Mouse (Mus musculus): ENCODE measurements around the gene Abhd6. TPM values are rescaled to one million over a fixed set of nuclear protein-coding genes. Genes with fewer than 3 reads are reported as not detected.

Abhd6 gene
- polyA plus RNA-seq, 1 experiment from 2014 or later, result 31.6 TPM

DNA sequence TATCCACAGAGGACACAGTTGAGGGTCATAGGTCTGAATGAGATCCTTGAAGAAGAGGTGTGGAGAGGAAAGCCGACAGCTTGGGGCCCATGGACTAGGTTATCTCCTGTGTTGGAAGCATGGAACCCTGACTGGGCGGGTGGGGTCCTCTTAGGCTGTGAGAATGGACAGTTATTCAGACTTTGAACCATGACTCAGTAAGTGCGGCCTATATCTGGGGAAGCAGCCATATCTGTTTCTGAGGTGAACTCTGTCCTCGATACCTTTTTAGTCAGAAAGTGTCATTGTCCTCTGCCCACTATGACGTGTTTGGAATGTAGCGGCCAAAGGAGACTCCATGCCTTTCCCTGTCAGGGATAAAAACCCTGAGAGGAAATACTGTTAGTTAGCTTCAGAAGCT is 44.1 kb downstream of the Abhd6 start:
- Histone ChIP-seq H3K27ac (replicated peaks; ENCODE audit: low read depth, low read length) (no peak overlapping the region), H3K9ac (replicated peaks; ENCODE audit: low read length) (no peak overlapping the region), H3K4me2 (ENCODE audit: low read length) (no peak overlapping the region), H3K27me3 (ENCODE audit: control insufficient read depth, insufficient read depth, low read length) (no peaks in the 10 kb centered on the region), H3K4me1 (ENCODE audit: control insufficient read depth, insufficient read depth, low read length) (no peaks in the 10 kb centered on the region), H3K9me3 (ENCODE audit: control insufficient read depth, low read length) (no peaks in the 10 kb centered on the region), H3K4me3 (replicated peaks; ENCODE audit: low read depth, low read length) (no peak overlapping the region), H3K36me3 (ENCODE audit: control insufficient read depth, insufficient read depth, low read length) (peaks cover 47% of the 10 kb centered on the region)
- ATAC-seq (ENCODE audit: low FRiP score, low TSS enrichment) (no peak), DNase-seq (no peak)
- WGBS, result 99% methylated on average over 6 of the region's 6 CpGs

DNA sequence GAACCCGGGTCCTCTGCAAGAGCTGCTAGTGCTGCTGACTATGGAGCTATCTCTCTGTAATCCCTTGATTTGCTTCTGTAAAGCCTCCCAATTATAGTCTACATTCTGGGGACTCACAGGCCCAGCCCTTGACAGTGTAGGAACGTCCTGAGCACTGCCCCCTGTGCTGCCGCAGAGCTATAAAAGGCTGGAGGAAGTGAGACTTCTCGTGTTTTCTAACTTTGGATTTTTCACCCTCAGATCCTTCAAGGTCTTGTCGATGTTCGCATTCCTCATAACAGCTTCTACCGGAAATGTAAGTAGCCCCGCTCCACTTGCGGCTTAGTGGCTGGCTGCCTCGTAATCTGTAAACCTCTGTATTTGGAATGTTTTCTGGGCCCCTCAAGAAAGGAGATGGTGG is 46.6 kb downstream of the Abhd6 start:
- H3K36me3 ChIP-seq (ENCODE audit: control insufficient read depth, insufficient read depth, low read length), result peaks cover 40% of the 10 kb centered on the region
- ATAC-seq (ENCODE audit: low FRiP score, low TSS enrichment), result no peak
- no peak overlapping the region for H3K9ac ChIP-seq (replicated peaks; ENCODE audit: low read length)
- no peak overlapping the region for H3K27ac ChIP-seq (replicated peaks; ENCODE audit: low read depth, low read length)
- H3K27me3 ChIP-seq (ENCODE audit: control insufficient read depth, insufficient read depth, low read length), result no peaks in the 10 kb centered on the region
- no peaks in the 10 kb centered on the region for H3K9me3 ChIP-seq (ENCODE audit: control insufficient read depth, low read length)
- H3K4me2 ChIP-seq (ENCODE audit: low read length), result no peak overlapping the region
- 92% methylated on average over 10 of the region's 10 CpGs for WGBS
- H3K4me3 ChIP-seq (replicated peaks; ENCODE audit: low read depth, low read length), result no peak overlapping the region
- H3K4me1 ChIP-seq (ENCODE audit: control insufficient read depth, insufficient read depth, low read length), result no peaks in the 10 kb centered on the region
- DNase-seq, result no peak

DNA sequence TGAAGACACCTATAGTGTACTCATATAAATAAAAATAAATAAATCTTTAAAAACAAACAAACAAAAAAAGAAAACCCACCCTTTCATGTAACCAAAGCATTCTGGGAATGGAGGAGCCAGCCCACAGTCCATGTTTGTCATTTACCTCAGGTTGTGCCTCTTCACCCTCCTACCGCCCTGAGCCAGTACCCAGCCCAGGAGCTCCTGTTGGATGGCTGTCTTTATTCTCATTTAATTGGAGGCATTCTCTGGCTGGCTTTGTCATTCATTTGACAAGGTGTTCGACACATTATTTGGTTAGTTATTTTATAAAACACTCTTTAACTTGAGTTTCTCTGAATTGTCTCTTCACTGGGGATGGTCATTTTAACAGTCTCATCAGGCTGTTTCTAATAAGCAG is 49.2 kb downstream of the Abhd6 start:
- Histone ChIP-seq H3K4me2 (ENCODE audit: low read length) (no peak overlapping the region), H3K9me3 (ENCODE audit: control insufficient read depth, low read length) (no peaks in the 10 kb centered on the region), H3K4me3 (replicated peaks; ENCODE audit: low read depth, low read length) (no peak overlapping the region), H3K9ac (replicated peaks; ENCODE audit: low read length) (no peak overlapping the region), H3K27me3 (ENCODE audit: control insufficient read depth, insufficient read depth, low read length) (no peaks in the 10 kb centered on the region), H3K27ac (replicated peaks; ENCODE audit: low read depth, low read length) (no peak overlapping the region), H3K36me3 (ENCODE audit: control insufficient read depth, insufficient read depth, low read length) (peaks cover 44% of the 10 kb centered on the region), H3K4me1 (ENCODE audit: control insufficient read depth, insufficient read depth, low read length) (no peaks in the 10 kb centered on the region)
- WGBS, result 92% methylated on average over 2 of the region's 2 CpGs
- no peak for ATAC-seq (ENCODE audit: low FRiP score, low TSS enrichment)
- DNase-seq, result no peak

DNA sequence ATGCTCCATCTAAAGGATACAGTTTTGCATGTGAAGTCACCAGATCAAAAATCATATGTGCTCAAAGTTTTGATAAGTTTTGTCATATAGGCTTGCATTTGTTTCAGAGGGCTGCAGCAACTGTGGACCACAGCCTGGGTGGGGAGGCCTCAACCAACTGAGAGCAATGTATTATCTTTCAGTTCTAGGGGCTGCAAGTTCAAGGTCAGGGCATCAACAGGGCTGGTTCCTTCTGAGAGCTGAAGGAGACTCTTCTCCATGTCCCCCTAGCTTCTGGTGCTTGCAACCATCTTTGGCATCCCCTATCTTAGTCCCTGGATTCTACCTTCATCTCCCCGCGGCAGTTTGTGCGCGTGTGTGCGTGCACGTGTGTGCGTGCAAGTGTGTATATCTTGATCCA is 50.0 kb downstream of the Abhd6 start:
- WGBS, result 98% methylated on average over 7 of the region's 7 CpGs
- no peak for DNase-seq

DNA sequence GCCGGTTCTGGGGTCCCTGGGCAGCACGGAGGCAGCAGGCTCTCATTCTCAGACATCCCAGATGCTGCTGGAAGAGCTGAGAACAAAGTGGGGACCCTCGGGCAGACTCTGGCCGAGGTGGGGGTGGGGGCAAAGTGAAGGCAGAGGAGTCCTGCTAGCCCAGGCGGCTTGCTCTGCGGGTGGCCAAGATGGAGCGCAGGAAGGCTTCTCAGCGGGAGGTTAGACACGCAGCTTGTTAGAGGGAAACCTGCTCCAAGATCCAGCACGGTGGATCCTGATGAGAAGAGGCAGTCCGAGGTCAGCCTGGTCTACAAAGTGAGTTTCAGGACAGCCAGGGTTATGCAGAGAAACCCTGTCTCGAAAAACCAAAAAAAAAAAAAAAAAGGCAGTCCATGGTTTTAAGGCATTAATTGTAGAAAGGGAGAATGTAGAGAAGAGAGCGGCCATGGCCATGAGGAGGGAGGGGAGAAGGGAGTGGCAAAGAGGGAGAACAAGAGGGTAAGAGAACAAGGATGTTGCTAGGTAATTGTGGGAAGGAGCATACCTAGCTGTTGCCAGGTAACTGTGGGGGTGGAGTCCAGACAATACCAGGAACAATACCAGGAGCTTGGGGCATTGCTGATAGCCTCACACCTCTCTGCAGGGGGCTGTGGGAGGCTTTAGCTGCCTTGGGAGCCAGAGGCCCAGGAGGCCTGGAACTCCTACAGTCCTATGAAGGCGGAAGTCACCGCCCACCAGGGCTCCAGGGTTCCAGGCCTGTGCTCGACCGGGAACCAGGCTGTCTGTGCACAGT is 51.8 kb downstream of the Abhd6 start:
- DNase-seq (no peak), ATAC-seq (ENCODE audit: low FRiP score, low TSS enrichment) (no peak)
- no peaks in the 10 kb centered on the region for H3K4me1 ChIP-seq (ENCODE audit: control insufficient read depth, insufficient read depth, low read length)
- no peak overlapping the region for H3K4me3 ChIP-seq (replicated peaks; ENCODE audit: low read depth, low read length)
- H3K9me3 ChIP-seq (ENCODE audit: control insufficient read depth, low read length), result no peaks in the 10 kb centered on the region
- 23% methylated on average over 17 of the region's 17 CpGs for WGBS
- H3K9ac ChIP-seq (replicated peaks; ENCODE audit: low read length), result no peak overlapping the region
- no peak overlapping the region for H3K27ac ChIP-seq (replicated peaks; ENCODE audit: low read depth, low read length)
- H3K36me3 ChIP-seq (ENCODE audit: control insufficient read depth, insufficient read depth, low read length), result peaks cover 30% of the 10 kb centered on the region
- H3K27me3 ChIP-seq (ENCODE audit: control insufficient read depth, insufficient read depth, low read length), result no peaks in the 10 kb centered on the region
- no peak overlapping the region for H3K4me2 ChIP-seq (ENCODE audit: low read length)

More for the DNA sequence above, 50.0 kb downstream of the Abhd6 start:
- Histone ChIP-seq H3K27me3 (ENCODE audit: control insufficient read depth, insufficient read depth, low read length) (no peaks in the 10 kb centered on the region), H3K4me2 (ENCODE audit: low read length) (no peak overlapping the region), H3K4me1 (ENCODE audit: control insufficient read depth, insufficient read depth, low read length) (no peaks in the 10 kb centered on the region), H3K9ac (replicated peaks; ENCODE audit: low read length) (no peak overlapping the region), H3K4me3 (replicated peaks; ENCODE audit: low read depth, low read length) (no peak overlapping the region), H3K9me3 (ENCODE audit: control insufficient read depth, low read length) (no peaks in the 10 kb centered on the region), H3K27ac (replicated peaks; ENCODE audit: low read depth, low read length) (no peak overlapping the region), H3K36me3 (ENCODE audit: control insufficient read depth, insufficient read depth, low read length) (peaks cover 39% of the 10 kb centered on the region)
- no peak for ATAC-seq (ENCODE audit: low FRiP score, low TSS enrichment)

DNA sequence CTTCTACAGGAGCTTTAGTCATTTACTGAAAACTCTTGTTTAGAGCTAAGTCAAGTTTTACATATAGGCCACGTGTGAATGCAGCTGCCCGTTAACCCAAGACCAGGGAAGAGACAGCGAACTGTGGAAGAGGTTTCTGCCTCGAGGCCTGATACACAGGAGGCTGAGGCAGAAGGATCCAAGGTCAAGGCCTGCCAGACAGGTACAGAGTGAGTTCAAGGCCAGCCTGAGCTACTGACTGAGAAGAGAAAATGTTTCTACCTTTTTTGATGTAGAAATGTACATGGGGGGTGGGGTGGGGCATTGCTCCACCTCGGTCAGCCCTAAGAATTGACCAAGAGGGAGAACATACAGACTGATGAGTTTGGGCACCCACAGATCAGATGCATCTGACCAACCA is 53.4 kb downstream of the Abhd6 start:
- 93% methylated on average over 5 of the region's 5 CpGs for WGBS
- no peak for DNase-seq

DNA sequence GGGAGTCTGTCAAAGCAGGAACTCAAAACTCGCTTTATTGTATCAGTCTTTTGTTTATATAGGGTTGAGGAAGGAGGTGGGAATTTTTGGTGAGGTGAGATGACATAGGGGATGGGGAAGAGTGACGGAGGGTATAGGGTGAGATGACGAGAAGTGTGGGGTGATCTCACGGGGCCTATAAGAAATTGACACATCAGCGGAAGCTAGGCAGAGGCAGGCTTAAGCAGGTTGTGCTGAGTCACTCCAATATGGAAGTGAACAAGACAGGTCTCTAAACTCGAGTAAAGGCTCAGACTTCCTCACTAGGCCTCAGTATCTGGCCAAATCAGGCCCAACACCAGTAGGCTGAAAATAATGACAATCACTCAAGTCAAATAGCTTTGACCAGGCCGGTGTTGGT is 57.2 kb downstream of the Abhd6 start:
- no peak for ATAC-seq (ENCODE audit: low FRiP score, low TSS enrichment)
- Histone ChIP-seq H3K9me3 (ENCODE audit: control insufficient read depth, low read length) (no peaks in the 10 kb centered on the region), H3K4me3 (replicated peaks; ENCODE audit: low read depth, low read length) (no peak overlapping the region), H3K4me2 (ENCODE audit: low read length) (no peak overlapping the region), H3K9ac (replicated peaks; ENCODE audit: low read length) (no peak overlapping the region), H3K4me1 (ENCODE audit: control insufficient read depth, insufficient read depth, low read length) (no peaks in the 10 kb centered on the region), H3K27me3 (ENCODE audit: control insufficient read depth, insufficient read depth, low read length) (no peaks in the 10 kb centered on the region), H3K27ac (replicated peaks; ENCODE audit: low read depth, low read length) (no peak overlapping the region), H3K36me3 (ENCODE audit: control insufficient read depth, insufficient read depth, low read length) (peaks cover 11% of the 10 kb centered on the region)
- 93% methylated on average over 7 of the region's 7 CpGs for WGBS
- no peak for DNase-seq

More for the DNA sequence above, 53.4 kb downstream of the Abhd6 start:
- Histone ChIP-seq H3K9ac (replicated peaks; ENCODE audit: low read length) (no peak overlapping the region), H3K4me2 (ENCODE audit: low read length) (no peak overlapping the region), H3K4me3 (replicated peaks; ENCODE audit: low read depth, low read length) (no peak overlapping the region), H3K27me3 (ENCODE audit: control insufficient read depth, insufficient read depth, low read length) (no peaks in the 10 kb centered on the region), H3K36me3 (ENCODE audit: control insufficient read depth, insufficient read depth, low read length) (peaks cover 15% of the 10 kb centered on the region), H3K4me1 (ENCODE audit: control insufficient read depth, insufficient read depth, low read length) (no peaks in the 10 kb centered on the region), H3K9me3 (ENCODE audit: control insufficient read depth, low read length) (no peaks in the 10 kb centered on the region), H3K27ac (replicated peaks; ENCODE audit: low read depth, low read length) (no peak overlapping the region)
- ATAC-seq (ENCODE audit: low FRiP score, low TSS enrichment), result no peak

DNA sequence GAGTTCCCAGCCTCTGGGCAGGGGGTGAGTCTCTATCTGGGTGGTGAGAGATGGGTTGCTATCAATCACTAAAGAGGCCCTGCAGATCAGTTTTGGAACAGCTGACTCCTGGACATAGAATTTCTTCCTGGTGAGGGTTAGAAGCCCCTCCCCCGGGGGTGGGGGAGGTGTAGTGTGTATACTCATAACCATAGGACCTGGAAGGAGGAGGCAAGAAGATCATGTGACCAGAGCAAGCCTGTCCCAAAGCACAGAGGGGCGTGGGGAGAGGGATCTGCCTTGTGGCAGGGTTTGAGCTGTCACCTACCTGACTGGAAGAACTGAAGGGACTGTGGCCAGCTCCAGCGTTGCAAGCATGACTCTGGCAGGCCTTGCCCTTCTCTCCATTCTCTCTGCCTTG is 59.4 kb downstream of the Abhd6 start:
- no peaks in the 10 kb centered on the region for H3K27me3 ChIP-seq (ENCODE audit: control insufficient read depth, insufficient read depth, low read length)
- H3K36me3 ChIP-seq (ENCODE audit: control insufficient read depth, insufficient read depth, low read length), result peaks cover 3% of the 10 kb centered on the region; the same call in 1 of the 2 replicates
- WGBS, result 38% methylated on average over 3 of the region's 3 CpGs
- no peak overlapping the region for H3K4me2 ChIP-seq (ENCODE audit: low read length)
- no peak overlapping the region for H3K4me3 ChIP-seq (replicated peaks; ENCODE audit: low read depth, low read length)
- no peak overlapping the region for H3K27ac ChIP-seq (replicated peaks; ENCODE audit: low read depth, low read length)
- H3K9ac ChIP-seq (replicated peaks; ENCODE audit: low read length), result no peak overlapping the region
- H3K9me3 ChIP-seq (ENCODE audit: control insufficient read depth, low read length), result no peaks in the 10 kb centered on the region
- no peaks in the 10 kb centered on the region for H3K4me1 ChIP-seq (ENCODE audit: control insufficient read depth, insufficient read depth, low read length)
- ATAC-seq (ENCODE audit: low FRiP score, low TSS enrichment) (no peak), DNase-seq (peak; percentile 13)

DNA sequence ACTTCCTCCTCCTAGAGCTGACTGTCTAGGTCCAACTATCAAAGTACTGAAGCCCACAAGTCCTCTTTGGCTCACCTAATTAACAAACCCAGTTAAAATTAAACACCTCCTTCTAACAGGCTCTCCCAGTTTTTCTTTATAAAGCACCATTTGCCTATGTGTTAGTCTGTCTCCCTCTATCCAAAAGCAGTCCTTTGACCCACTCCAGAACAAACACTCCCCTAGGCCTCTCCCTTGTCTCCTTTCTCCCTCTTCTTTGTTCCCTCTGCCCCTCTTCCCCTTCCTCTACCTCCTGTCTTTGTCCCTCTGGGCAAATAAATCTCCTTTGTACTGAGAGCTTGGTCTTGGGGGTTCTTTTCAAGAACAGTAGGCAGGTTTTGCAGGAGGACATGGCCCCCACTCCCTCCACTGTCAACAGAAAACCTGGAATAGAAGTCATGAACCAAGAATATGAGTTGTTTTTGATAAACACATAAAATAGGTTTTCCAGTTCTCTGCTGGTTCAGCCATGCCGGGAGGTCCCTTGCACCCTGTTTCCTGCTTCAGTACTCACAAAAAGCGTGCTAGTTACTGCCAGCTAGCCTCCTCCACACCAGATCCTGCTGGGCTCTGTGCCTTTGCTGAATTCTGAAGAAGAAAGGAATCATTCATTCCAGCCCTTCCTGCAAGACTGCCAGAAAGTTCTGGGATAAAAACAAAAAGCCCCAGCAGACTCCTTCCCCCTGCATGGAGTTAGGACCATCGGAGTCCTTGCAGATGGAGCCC is 60.0 kb downstream of the Abhd6 start:
- H3K4me1 ChIP-seq (ENCODE audit: control insufficient read depth, insufficient read depth, low read length), result no peaks in the 10 kb centered on the region
- no peak overlapping the region for H3K4me3 ChIP-seq (replicated peaks; ENCODE audit: low read depth, low read length)
- H3K27ac ChIP-seq (replicated peaks; ENCODE audit: low read depth, low read length), result no peak overlapping the region
- H3K9me3 ChIP-seq (ENCODE audit: control insufficient read depth, low read length), result no peaks in the 10 kb centered on the region
- no peak overlapping the region for H3K9ac ChIP-seq (replicated peaks; ENCODE audit: low read length)
- DNase-seq (no peak), ATAC-seq (ENCODE audit: low FRiP score, low TSS enrichment) (no peak)
- no peak overlapping the region for H3K4me2 ChIP-seq (ENCODE audit: low read length)
- H3K27me3 ChIP-seq (ENCODE audit: control insufficient read depth, insufficient read depth, low read length), result no peaks in the 10 kb centered on the region
- 45% methylated on average over 3 of the region's 3 CpGs for WGBS
- no peaks in the 10 kb centered on the region for H3K36me3 ChIP-seq (ENCODE audit: control insufficient read depth, insufficient read depth, low read length)
